Mouse (Mus musculus): Measurements from ENCODE around the gene Plscr1. TPM values are rescaled to one million over a fixed set of nuclear protein-coding genes. Genes with fewer than 3 reads are reported as not detected.

Plscr1 gene
- total RNA-seq, 1 experiment, result 22.2 TPM

DNA sequence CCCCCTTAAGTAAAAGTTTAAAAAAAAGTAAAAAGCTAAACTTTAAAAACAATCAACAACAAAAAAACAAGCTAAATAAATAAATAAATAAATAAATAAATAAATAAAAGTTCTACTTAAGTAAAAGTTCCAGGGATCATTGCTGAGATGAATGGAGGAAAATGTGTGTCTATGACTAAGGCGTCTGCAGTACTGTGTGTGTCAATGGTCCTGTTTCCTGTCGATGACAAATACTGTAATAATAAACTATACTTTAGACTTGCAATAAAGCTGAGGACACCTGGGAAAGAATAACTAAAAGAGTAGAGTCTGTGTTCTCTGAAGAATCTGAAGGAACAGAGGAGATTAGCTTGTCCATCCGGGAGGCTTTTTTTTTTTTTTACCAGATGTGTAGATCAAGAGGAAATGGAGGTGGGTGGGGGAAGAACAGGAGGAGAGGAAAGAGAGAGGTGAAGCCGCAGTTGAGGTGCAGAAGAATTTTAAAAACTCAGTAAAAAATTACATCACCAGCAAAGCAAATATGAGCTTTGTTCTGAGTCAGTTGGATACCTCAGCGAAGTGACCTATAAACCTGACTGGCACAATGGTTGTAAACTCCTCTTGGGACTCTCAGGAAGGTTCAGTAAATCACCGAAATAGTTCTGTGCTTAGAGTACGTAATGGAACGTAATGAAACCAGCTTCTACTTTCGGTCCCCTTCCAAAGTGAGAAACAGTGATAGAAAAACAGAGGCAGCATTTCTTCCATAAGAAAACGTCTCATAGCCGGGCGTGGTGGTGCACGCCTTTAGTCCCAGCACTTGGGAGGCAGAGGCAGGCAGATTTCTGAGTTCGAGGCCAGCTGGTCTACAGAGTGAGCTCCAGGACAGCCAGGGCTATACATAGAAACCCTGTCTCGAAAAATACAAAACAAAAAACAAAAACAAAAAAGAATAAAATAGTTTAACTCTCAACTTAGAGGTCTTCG, 20.4 kb upstream of the Plscr1 start:
- in situ Hi-C loops (cut with MboI; ENCODE audit: low sequenced_read_pairs in 2 of 2, unreplicated experiment in 2 of 2), result no loop called here
- DNase-seq (ENCODE audit: low read depth, low spot score), result no peak
- Histone ChIP-seq H3K9ac (ENCODE audit: insufficient read depth, low read depth, low read length, poor library complexity, severe bottlenecking) (no peak overlapping the region), H3K9me3 (ENCODE audit: control insufficient read depth, insufficient read depth, low read depth, low read length) (no peaks in the 10 kb centered on the region), H3K36me3 (ENCODE audit: control insufficient read depth, insufficient read depth, low read length, poor library complexity, severe bottlenecking) (no peaks in the 10 kb centered on the region), H3K4me1 (ENCODE audit: control insufficient read depth in 2 of 2, insufficient read depth in 2 of 2, low read length in 2 of 2, poor library complexity in 1 of 2) (no peaks in the 10 kb centered on the region), H3K27ac (ENCODE audit: insufficient read depth, low read depth, low read length, poor library complexity, severe bottlenecking) (no peak overlapping the region), H3K4me3 (ENCODE audit: insufficient read depth in 1 of 2, low read depth in 1 of 2, low read length in 2 of 2, poor library complexity in 1 of 2, severe bottlenecking in 1 of 2) (no peak overlapping the region)
- TF ChIP-seq CHD2 (IDR thresholded peaks at IDR 0.05; ENCODE audit: low read depth, low read length) (no peak), ZC3H11A (IDR thresholded peaks at IDR 0.05; ENCODE audit: borderline replicate concordance, low read depth, low read length) (no peak), HCFC1 (IDR thresholded peaks at IDR 0.05; ENCODE audit: borderline replicate concordance, insufficient read depth, low read length) (no peak), MAFK (IDR thresholded peaks at IDR 0.05; ENCODE audit: insufficient read depth, low read depth, low read length) (no peak), ZNF384 (IDR thresholded peaks at IDR 0.05; ENCODE audit: low read depth, low read length) (no peak)

DNA sequence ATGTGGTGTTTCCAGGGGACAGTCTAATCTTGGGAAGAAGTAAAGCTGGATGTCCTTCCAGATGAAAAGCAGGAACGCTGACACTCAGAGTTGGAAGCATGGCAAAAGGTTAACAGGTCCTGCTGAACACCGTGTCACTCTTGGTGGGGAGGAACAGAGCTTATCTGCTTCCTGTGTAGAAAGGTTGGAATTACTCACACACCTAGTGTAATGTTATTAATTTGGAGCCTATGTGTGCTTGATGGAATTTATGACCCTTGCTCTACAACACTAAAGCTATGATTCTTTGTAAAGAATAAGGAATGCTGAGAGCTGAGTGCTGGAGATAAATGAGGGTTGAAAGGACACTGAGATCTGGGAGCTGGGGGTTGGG, 19.7 kb upstream of the Plscr1 start:
- TF ChIP-seq ZC3H11A (IDR thresholded peaks at IDR 0.05; ENCODE audit: borderline replicate concordance, low read depth, low read length) (no peak), HCFC1 (IDR thresholded peaks at IDR 0.05; ENCODE audit: borderline replicate concordance, insufficient read depth, low read length) (no peak), MAFK (IDR thresholded peaks at IDR 0.05; ENCODE audit: insufficient read depth, low read depth, low read length) (no peak), CHD2 (IDR thresholded peaks at IDR 0.05; ENCODE audit: low read depth, low read length) (no peak), ZNF384 (IDR thresholded peaks at IDR 0.05; ENCODE audit: low read depth, low read length) (no peak)
- Histone ChIP-seq H3K4me1 (ENCODE audit: control insufficient read depth in 2 of 2, insufficient read depth in 2 of 2, low read length in 2 of 2, poor library complexity in 1 of 2) (no peaks in the 10 kb centered on the region), H3K27ac (ENCODE audit: insufficient read depth, low read depth, low read length, poor library complexity, severe bottlenecking) (no peak overlapping the region), H3K4me3 (ENCODE audit: insufficient read depth in 1 of 2, low read depth in 1 of 2, low read length in 2 of 2, poor library complexity in 1 of 2, severe bottlenecking in 1 of 2) (no peak overlapping the region), H3K36me3 (ENCODE audit: control insufficient read depth, insufficient read depth, low read length, poor library complexity, severe bottlenecking) (no peaks in the 10 kb centered on the region), H3K9me3 (ENCODE audit: control insufficient read depth, insufficient read depth, low read depth, low read length) (no peaks in the 10 kb centered on the region), H3K9ac (ENCODE audit: insufficient read depth, low read depth, low read length, poor library complexity, severe bottlenecking) (no peak overlapping the region)
- in situ Hi-C loops (cut with MboI; ENCODE audit: low sequenced_read_pairs in 2 of 2, unreplicated experiment in 2 of 2), result no loop called here
- DNase-seq (ENCODE audit: low read depth, low spot score), result no peak

DNA sequence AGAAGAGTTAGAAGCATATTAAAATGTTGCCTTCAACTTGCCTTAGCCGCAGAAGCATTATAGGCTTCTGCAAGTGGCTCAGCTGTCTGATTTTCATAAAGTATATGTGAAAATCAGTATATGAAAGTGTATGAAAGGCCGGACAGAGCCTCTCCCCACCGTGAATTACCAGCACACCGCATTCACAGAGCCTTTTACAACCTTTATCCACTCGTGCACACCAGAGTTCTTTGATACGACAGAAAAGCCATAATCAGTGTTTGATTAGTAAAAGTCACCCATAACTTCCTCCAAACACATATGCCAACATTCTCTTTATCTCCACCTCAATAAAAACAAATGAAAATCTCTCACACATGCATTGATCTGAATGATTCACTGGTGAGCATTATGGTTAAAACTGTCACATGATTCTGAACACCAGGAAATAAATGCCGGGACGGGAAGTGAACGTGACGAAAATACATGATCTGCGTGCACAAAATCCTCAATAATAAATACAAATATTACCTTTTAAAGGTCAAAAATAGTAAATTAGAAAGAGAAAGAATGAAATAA, 14.6 kb upstream of the Plscr1 start:
- DNase-seq (ENCODE audit: low read depth, low spot score), result no peak
- no peaks in the 10 kb centered on the region for H3K36me3 ChIP-seq (ENCODE audit: control insufficient read depth, insufficient read depth, low read length, poor library complexity, severe bottlenecking)
- TF ChIP-seq ZC3H11A (IDR thresholded peaks at IDR 0.05; ENCODE audit: borderline replicate concordance, low read depth, low read length) (no peak), HCFC1 (IDR thresholded peaks at IDR 0.05; ENCODE audit: borderline replicate concordance, insufficient read depth, low read length) (no peak), CHD2 (IDR thresholded peaks at IDR 0.05; ENCODE audit: low read depth, low read length) (no peak), MAFK (IDR thresholded peaks at IDR 0.05; ENCODE audit: insufficient read depth, low read depth, low read length) (no peak), ZNF384 (IDR thresholded peaks at IDR 0.05; ENCODE audit: low read depth, low read length) (no peak)
- no peak overlapping the region for H3K9ac ChIP-seq (ENCODE audit: insufficient read depth, low read depth, low read length, poor library complexity, severe bottlenecking)
- in situ Hi-C loops (cut with MboI; ENCODE audit: low sequenced_read_pairs in 2 of 2, unreplicated experiment in 2 of 2), result no loop called here
- no peak overlapping the region for H3K4me3 ChIP-seq (ENCODE audit: insufficient read depth in 1 of 2, low read depth in 1 of 2, low read length in 2 of 2, poor library complexity in 1 of 2, severe bottlenecking in 1 of 2)
- no peaks in the 10 kb centered on the region for H3K4me1 ChIP-seq (ENCODE audit: control insufficient read depth in 2 of 2, insufficient read depth in 2 of 2, low read length in 2 of 2, poor library complexity in 1 of 2)
- H3K9me3 ChIP-seq (ENCODE audit: control insufficient read depth, insufficient read depth, low read depth, low read length), result peaks cover 3% of the 10 kb centered on the region; the same call in 1 of the 2 replicates
- H3K27ac ChIP-seq (ENCODE audit: insufficient read depth, low read depth, low read length, poor library complexity, severe bottlenecking), result no peak overlapping the region

DNA sequence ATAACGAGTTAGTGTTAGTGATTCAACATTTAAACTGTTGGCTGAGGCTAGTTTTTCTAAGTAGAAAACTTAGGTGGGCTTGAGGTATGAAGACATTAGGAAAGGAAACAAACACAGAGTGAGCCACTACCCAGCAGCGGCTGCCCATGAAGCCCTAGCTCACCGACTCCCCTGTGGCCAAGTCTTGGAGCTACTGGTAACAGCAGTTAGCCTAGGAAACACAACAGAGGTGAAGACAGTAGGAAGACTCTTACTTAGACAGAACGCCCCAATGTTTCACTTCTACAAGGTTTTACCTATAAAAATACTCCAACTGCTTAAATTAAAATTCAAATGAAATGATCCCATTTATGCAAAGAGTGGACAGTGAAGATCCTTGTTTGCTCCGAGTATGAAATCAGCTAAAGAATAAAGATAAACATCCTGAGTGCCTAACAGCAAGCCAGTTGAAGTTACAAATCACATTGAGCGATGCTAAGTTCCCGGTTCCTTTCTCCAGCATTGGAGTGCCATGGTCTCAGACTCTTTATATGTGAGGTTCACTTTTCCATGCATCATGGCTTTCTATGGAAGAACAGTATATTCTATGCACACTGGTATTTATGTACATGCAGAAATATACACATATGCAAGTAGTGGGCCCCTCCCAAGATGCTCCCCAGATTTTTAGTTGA, 640 bp upstream of the Plscr1 start:
- H3K9me3 ChIP-seq (ENCODE audit: control insufficient read depth, insufficient read depth, low read depth, low read length), result no peaks in the 10 kb centered on the region
- no peak overlapping the region for H3K4me3 ChIP-seq (ENCODE audit: insufficient read depth in 1 of 2, low read depth in 1 of 2, low read length in 2 of 2, poor library complexity in 1 of 2, severe bottlenecking in 1 of 2)
- in situ Hi-C loops (cut with MboI; ENCODE audit: low sequenced_read_pairs in 2 of 2, unreplicated experiment in 2 of 2), result no loop called here
- no peak for DNase-seq (ENCODE audit: low read depth, low spot score)
- no peaks in the 10 kb centered on the region; a peak in 1 of 4 replicates for H3K4me1 ChIP-seq (ENCODE audit: control insufficient read depth in 2 of 2, insufficient read depth in 2 of 2, low read length in 2 of 2, poor library complexity in 1 of 2)
- TF ChIP-seq CHD2 (IDR thresholded peaks at IDR 0.05; ENCODE audit: low read depth, low read length) (no peak), MAFK (IDR thresholded peaks at IDR 0.05; ENCODE audit: insufficient read depth, low read depth, low read length) (no peak), ZNF384 (IDR thresholded peaks at IDR 0.05; ENCODE audit: low read depth, low read length) (no peak), HCFC1 (IDR thresholded peaks at IDR 0.05; ENCODE audit: borderline replicate concordance, insufficient read depth, low read length) (no peak)
- H3K9ac ChIP-seq (ENCODE audit: insufficient read depth, low read depth, low read length, poor library complexity, severe bottlenecking), result no peak overlapping the region
- H3K27ac ChIP-seq (ENCODE audit: insufficient read depth, low read depth, low read length, poor library complexity, severe bottlenecking), result no peak overlapping the region
- no peaks in the 10 kb centered on the region for H3K36me3 ChIP-seq (ENCODE audit: control insufficient read depth, insufficient read depth, low read length, poor library complexity, severe bottlenecking)
